In genomic region chr17:23853292-23853691, GRCm38 (mm10) we compare ENCODE assay signal across 10 mouse cellular contexts. TPM values are rescaled to one million over a fixed set of nuclear protein-coding genes. Genes with fewer than 3 reads are reported as not detected.
A peak's percentile ranks its signal among the peaks of the same experiment; 100 is the strongest.
DNase-seq lines count a peak whose midpoint lies in the region; ATAC-seq and TF ChIP-seq lines count a peak whose summit lies in the region.
"Had no signal": no experiment of that assay in that cellular context is flagged by ENCODE, and none has a peak within 500 bp of the region (broad histone marks: within the 10 kb centered on the region; RNA-seq: fewer than 3 reads in every experiment).

No protein-coding gene starts in this region.

- peak; percentile 16 for DNase-seq in cerebellum, adult 9-11 months
- no peak for DNase-seq in cerebellum, adult 11-12 months
- peak; percentile 49 for DNase-seq in right cerebral cortex, postnatal 4 days
- DNase-seq in right cerebral cortex, postnatal 36 days (ENCODE audit: low spot score in 2 of 2) = no peak
- peak; percentile 60 for DNase-seq in embryonic facial prominence, embryonic 10.5 days (ENCODE audit: low spot score)
- DNase-seq in kidney, adult 18-20 months = peak; percentile 61
- DNase-seq in lung, postnatal 36 days = peak; percentile 67
- DNase-seq in stomach, postnatal 0 days (ENCODE audit: low spot score) = peak; percentile 70

- peak; percentile 80 for TF ChIP-seq CTCF in stomach, postnatal 0 days (IDR thresholded peaks at IDR 0.05; ENCODE audit: low read depth)

- no peaks in the 10 kb centered on the region for H3K4me1 ChIP-seq in embryonic facial prominence, embryonic 10.5 days
- no peaks in the 10 kb centered on the region for H3K4me1 ChIP-seq in stomach, postnatal 0 days (replicated peaks; ENCODE audit: control insufficient read depth, insufficient read depth)
- H3K4me1 ChIP-seq: neural tube, embryonic 13.5 days had no signal

- no peaks in the 10 kb centered on the region for H3K9me3 ChIP-seq in embryonic facial prominence, embryonic 10.5 days
- no peaks in the 10 kb centered on the region for H3K9me3 ChIP-seq in stomach, postnatal 0 days (ENCODE audit: control insufficient read depth, low read length)
- H3K9me3 ChIP-seq: heart, embryonic 15.5 days; neural tube, embryonic 13.5 days had no signal

- no peak overlapping the region for H3K9ac ChIP-seq in stomach, postnatal 0 days (ENCODE audit: low read length)
- H3K9ac ChIP-seq: heart, embryonic 15.5 days; neural tube, embryonic 13.5 days had no signal

- no peak overlapping the region for H3K4me3 ChIP-seq in embryonic facial prominence, embryonic 10.5 days
- H3K4me3 ChIP-seq in stomach, postnatal 0 days (ENCODE audit: low read depth, low read length) = no peak overlapping the region
- H3K4me3 ChIP-seq: heart, embryonic 15.5 days; neural tube, embryonic 13.5 days had no signal

- ATAC-seq in stomach, postnatal 0 days (ENCODE audit: low FRiP score, low TSS enrichment) = peak; percentile 47; the same call in 1 of the 2 replicates

- H3K36me3 ChIP-seq in embryonic facial prominence, embryonic 10.5 days (replicated peaks) = no peaks in the 10 kb centered on the region
- H3K36me3 ChIP-seq in stomach, postnatal 0 days (ENCODE audit: control insufficient read depth, insufficient read depth, low read length) = no peaks in the 10 kb centered on the region
- H3K36me3 ChIP-seq: heart, embryonic 15.5 days; neural tube, embryonic 13.5 days had no signal

- WGBS in embryonic facial prominence, embryonic 10.5 days = 36% methylated on average over 5 of the region's 5 CpGs
- 37% methylated on average over 5 of the region's 5 CpGs for WGBS in stomach, postnatal 0 days

- H3K27me3 ChIP-seq in embryonic facial prominence, embryonic 10.5 days (replicated peaks; ENCODE audit: low read depth, poor library complexity, severe bottlenecking) = no peaks in the 10 kb centered on the region
- H3K27me3 ChIP-seq in stomach, postnatal 0 days (ENCODE audit: control insufficient read depth, insufficient read depth, low read length) = no peaks in the 10 kb centered on the region
- H3K27me3 ChIP-seq: heart, embryonic 15.5 days; neural tube, embryonic 13.5 days had no signal

- no peak for TF ChIP-seq EP300 in stomach, postnatal 0 days (optimal IDR thresholded peaks at IDR 0.05)

- no peak overlapping the region for H3K4me2 ChIP-seq in stomach, postnatal 0 days (replicated peaks; ENCODE audit: low read depth)
- H3K4me2 ChIP-seq: heart, embryonic 15.5 days; neural tube, embryonic 13.5 days had no signal

- no peak overlapping the region for H3K27ac ChIP-seq in embryonic facial prominence, embryonic 10.5 days (replicated peaks)
- H3K27ac ChIP-seq in stomach, postnatal 0 days (replicated peaks) = no peak overlapping the region
- H3K27ac ChIP-seq: heart, embryonic 15.5 days; neural tube, embryonic 13.5 days had no signal

RNA-seq across cellular contexts. Expression of gene Prss41, which starts 9.3 kb away (rescaled TPM):
- polyA plus RNA-seq in embryonic facial prominence, embryonic 10.5 days (2016; fragmentation: Nextera tagmentation; extraction: Ambion mirVana) = 3.2 and 3.6 TPM in 2 replicates
- 0.88 and 0.90 TPM in 2 replicates for polyA plus RNA-seq in stomach, postnatal 0 days (2015; fragmentation: Nextera tagmentation; extraction: Ambion mirVana)

RNA-seq across cellular contexts. Expression of gene Prss32, which starts 9.6 kb away (rescaled TPM):
- polyA plus RNA-seq in embryonic facial prominence, embryonic 10.5 days (2016; fragmentation: Nextera tagmentation; extraction: Ambion mirVana) = 0.45 TPM in 1 of 2 replicates, not detected in the other
- 13.6 and 14.8 TPM in 2 replicates for polyA plus RNA-seq in stomach, postnatal 0 days (2015; fragmentation: Nextera tagmentation; extraction: Ambion mirVana)
- polyA plus RNA-seq: heart, embryonic 15.5 days; neural tube, embryonic 13.5 days had no signal

RNA-seq across cellular contexts. Expression of gene Prss21, which starts 14.6 kb away (rescaled TPM):
- polyA plus RNA-seq in embryonic facial prominence, embryonic 10.5 days (2016; fragmentation: Nextera tagmentation; extraction: Ambion mirVana) = not detected in 2 replicates
- not detected in 2 replicates for polyA plus RNA-seq in stomach, postnatal 0 days (2015; fragmentation: Nextera tagmentation; extraction: Ambion mirVana)
- polyA plus RNA-seq: heart, embryonic 15.5 days; neural tube, embryonic 13.5 days had no signal

RNA-seq across cellular contexts. Expression of gene Prss33, which starts 17.4 kb away (rescaled TPM):
- polyA plus RNA-seq in embryonic facial prominence, embryonic 10.5 days (2016; fragmentation: Nextera tagmentation; extraction: Ambion mirVana) = 0.21 TPM in 1 of 2 replicates, not detected in the other
- 0.11 TPM in 1 of 2 replicates, not detected in the other for polyA plus RNA-seq in stomach, postnatal 0 days (2015; fragmentation: Nextera tagmentation; extraction: Ambion mirVana)
- polyA plus RNA-seq: heart, embryonic 15.5 days; neural tube, embryonic 13.5 days had no signal

RNA-seq across cellular contexts. Expression of gene Elob, which starts 24.4 kb away (rescaled TPM):
- 1,075 and 1,103 TPM in 2 replicates for polyA plus RNA-seq in embryonic facial prominence, embryonic 10.5 days (2016; fragmentation: Nextera tagmentation; extraction: Ambion mirVana)
- polyA plus RNA-seq in stomach, postnatal 0 days (2015; fragmentation: Nextera tagmentation; extraction: Ambion mirVana) = 881 and 1,013 TPM in 2 replicates

Comparison
In these comparisons a context has a peak if more than half of its experiments do, and no peak if none do; other contexts are left out.
1. DNase-seq: peak in cerebellum, adult 9-11 months (single experiment), right cerebral cortex, postnatal 4 days (single experiment), embryonic facial prominence, embryonic 10.5 days (single experiment), kidney, adult 18-20 months (single experiment), lung, postnatal 36 days (single experiment) and stomach, postnatal 0 days (single experiment); none in cerebellum, adult 11-12 months (single experiment) and right cerebral cortex, postnatal 36 days (0 of 2).
2. RNA of gene Prss32, which starts 9.6 kb away (polyA plus RNA-seq): 13.6 to 14.8 TPM in stomach, postnatal 0 days; 0.45 TPM in embryonic facial prominence, embryonic 10.5 days; every median in the first group is over 10 times any median in the second.